Mouse (Mus musculus): Measurements from ENCODE around the gene Tmc3.

DNA sequence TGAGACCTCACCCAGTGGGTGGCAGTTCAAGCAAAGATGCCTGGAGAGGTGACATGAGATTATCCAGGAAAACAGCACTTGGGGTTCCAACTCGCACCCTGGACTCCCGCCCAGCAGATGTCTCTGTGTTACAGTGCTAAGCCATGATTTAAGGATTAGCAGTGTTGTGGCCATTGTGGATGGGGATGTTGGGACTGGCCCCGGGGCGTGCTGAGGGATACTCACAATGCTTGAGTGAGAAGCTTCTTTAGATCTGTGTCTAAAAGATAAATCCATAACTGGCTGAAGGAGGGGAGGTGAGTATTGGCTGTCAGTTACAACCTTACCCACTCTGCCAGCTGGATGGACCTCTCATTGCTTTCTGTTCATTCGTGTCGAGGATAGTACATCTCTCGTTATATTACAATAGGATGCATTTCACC lies 35.4 kb upstream of the Tmc3 start:
- TF ChIP-seq CTCF (IDR thresholded peaks at IDR 0.05) (no peak), EP300 (IDR thresholded peaks at IDR 0.05; ENCODE audit: insufficient read depth, low read depth, low read length) (no peak)
